Mouse (Mus musculus) kidney, adult 2 months (tissue): ENCODE measurements around the gene Tiam1.

Experiments
- CTCF ChIP-seq: fragments of 200-500 bp; conservative IDR thresholded peaks from 2 replicates; pipeline ENCODE4 v1.5.1; 2011; ENCODE audit warnings: low read depth, mild to moderate bottlenecking, control low read depth, low read length, moderate library complexity, mixed read lengths; ENCODE audit not compliant: insufficient read depth, insufficient read length
- POLR2A ChIP-seq: fragments of 200-500 bp; IDR thresholded peaks from one replicate; pipeline ENCODE4 v1.6.1; 2011; ENCODE audit warnings: low read depth, low read length, control low read depth

DNA sequence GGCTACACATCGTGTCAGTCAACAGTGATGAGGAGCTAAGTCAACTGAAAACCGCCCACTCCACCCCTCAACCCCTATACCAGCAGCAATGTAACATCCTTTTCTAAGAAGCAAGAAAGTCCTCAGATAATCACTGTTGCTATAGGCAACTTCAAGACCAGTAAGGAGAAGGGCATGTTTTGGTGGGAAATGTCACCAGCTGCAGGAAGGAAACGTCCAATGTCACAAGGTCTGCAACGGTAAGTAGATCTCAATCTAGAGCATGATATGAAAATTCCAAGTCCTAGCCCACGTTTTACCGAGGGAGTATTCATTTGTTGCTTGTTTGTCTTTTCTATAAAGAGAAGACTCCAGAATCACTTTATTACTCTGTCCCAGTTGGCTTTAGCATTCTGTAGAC is 95.7 kb downstream of the Tiam1 start:
- no peak for TF ChIP-seq POLR2A
- no peak for TF ChIP-seq CTCF
